Mouse (Mus musculus) heart, adult 2 months (tissue): ENCODE data around the gene Fhl1. TPM values are rescaled to one million over a fixed set of nuclear protein-coding genes. Genes with fewer than 3 reads are reported as not detected.

Experiments
- DNase-seq, 2 experiments: peaks; one replicate each; pipeline ENCODE4 v3.0.0; 2021
- H3K27ac ChIP-seq: fragments of 200-600 bp; 2 replicates; pipeline ENCODE4 v1.8.1; 2022
- H3K27me3 ChIP-seq: fragments of 200-500 bp; 2 replicates; pipeline ENCODE4 v1.6.1; 2012; ENCODE audit warnings: mild to moderate bottlenecking, low read length, inconsistent platforms, mixed read lengths; ENCODE audit not compliant: control insufficient read depth, insufficient read depth
- H3K36me3 ChIP-seq: fragments of 200-500 bp; 2 replicates; pipeline ENCODE4 v1.6.1; 2012; ENCODE audit warnings: low read length, inconsistent platforms; ENCODE audit not compliant: control insufficient read depth, insufficient read depth
- H3K4me1 ChIP-seq: fragments of 200-500 bp; 2 replicates; pipeline ENCODE4 v1.6.1; 2011; ENCODE audit warnings: low read length; ENCODE audit not compliant: control insufficient read depth, insufficient read depth
- H3K4me3 ChIP-seq: fragments of 200-600 bp; 2 replicates; pipeline ENCODE4 v1.8.1; 2022
- H3K79me2 ChIP-seq: fragments of 200-500 bp; replicated peaks from 2 replicates; pipeline ENCODE4 v1.6.1; 2012; ENCODE audit warnings: mild to moderate bottlenecking, inconsistent platforms, low read length, moderate library complexity, mixed read lengths; ENCODE audit not compliant: control insufficient read depth, insufficient read depth
- H3K9ac ChIP-seq: fragments of 200-500 bp; 2 replicates; pipeline ENCODE4 v1.6.1; 2012; ENCODE audit warnings: low read depth, mild to moderate bottlenecking, control low read depth, inconsistent platforms, low read length, mixed read lengths
- CTCF ChIP-seq: fragments of 200-600 bp; IDR thresholded peaks from 2 replicates; pipeline ENCODE4 v1.8.1; 2022; ENCODE audit warnings: antibody characterized with exemption, mild to moderate bottlenecking, moderate library complexity
- EP300 ChIP-seq: fragments of 200-500 bp; IDR thresholded peaks from 2 replicates; pipeline ENCODE4 v1.6.1; 2011; ENCODE audit warnings: low read depth, low read length, control low read depth; ENCODE audit not compliant: insufficient read depth
- POLR2A ChIP-seq: fragments of 200-500 bp; IDR thresholded peaks from 2 replicates; pipeline ENCODE4 v1.6.1; 2011; ENCODE audit warnings: mild to moderate bottlenecking, low read depth, low read length, control low read depth; ENCODE audit not compliant: insufficient read depth
- WGBS: fragments of 180-500 bp; shearing (Covaris S2); methylation state at CpG from one replicate; pipeline ENCODE4 v1.1.7; 2018; 5-methylcytosine and 5-hydroxymethylcytosine counted together
- intact Hi-C: fragments of 180-260 bp; cut with DNase I; formaldehyde crosslinking; loops from one replicate; pipeline ENCODE4 v1.15.1; 2025
- polyA plus RNA-seq: library from polyadenylated mRNA; depleted of rRNA; stranded (reverse); fragments of >200 nt; gene quantifications from 2 replicates; pipeline ENCODE4 v1.2.3, GENCODE M21; 2012
- total RNA-seq, 2 experiments: library from RNA; stranded (reverse); gene quantifications; 2 replicates each; pipeline ENCODE4 v1.2.3; 2021

Gene Fhl1
- total and polyA plus RNA-seq, 3 experiments: 111 to 140 (median 123) TPM

GRCm38 (mm10) chrX:56697199-56697780 lies 34.3 kb upstream of the Fhl1 start:
- no peaks in the 10 kb centered on the region for H3K79me2 ChIP-seq
- no peak overlapping the region for H3K9ac ChIP-seq
- no peak overlapping the region for H3K4me3 ChIP-seq
- no peaks in the 10 kb centered on the region for H3K4me1 ChIP-seq
- H3K27ac ChIP-seq: no peak overlapping the region
- no peak for DNase-seq
- no peak for TF ChIP-seq EP300
- TF ChIP-seq CTCF: no peak
- TF ChIP-seq POLR2A: no peak
- no peaks in the 10 kb centered on the region for H3K27me3 ChIP-seq
- H3K36me3 ChIP-seq: no peaks in the 10 kb centered on the region
- 76% methylated on average over 6 of the region's 6 CpGs for WGBS
- intact Hi-C loops: no loop called here

GRCm38 (mm10) chrX:56697886-56698285 lies 33.7 kb upstream of the Fhl1 start:
- TF ChIP-seq CTCF: no peak
- TF ChIP-seq POLR2A: no peak
- TF ChIP-seq EP300: no peak
- H3K27ac ChIP-seq: no peak overlapping the region
- intact Hi-C loops: no loop called here

GRCm38 (mm10) chrX:56701261-56701660 lies 30.3 kb upstream of the Fhl1 start:
- Histone ChIP-seq H3K4me1 (no peaks in the 10 kb centered on the region), H3K9ac (no peak overlapping the region), H3K79me2 (no peaks in the 10 kb centered on the region), H3K4me3 (no peak overlapping the region), H3K27me3 (no peaks in the 10 kb centered on the region), H3K27ac (no peak overlapping the region), H3K36me3 (no peaks in the 10 kb centered on the region)
- intact Hi-C loops: no loop called here
- WGBS: 79% methylated on average over 3 of the region's 3 CpGs
- TF ChIP-seq POLR2A (no peak), EP300 (no peak), CTCF (no peak)
- no peak for DNase-seq

More at GRCm38 (mm10) chrX:56697886-56698285, 33.7 kb upstream of the Fhl1 start:
- H3K4me1 ChIP-seq: no peaks in the 10 kb centered on the region
- H3K9ac ChIP-seq: no peak overlapping the region
- no peak overlapping the region for H3K4me3 ChIP-seq
- no peaks in the 10 kb centered on the region for H3K36me3 ChIP-seq
- H3K27me3 ChIP-seq: no peaks in the 10 kb centered on the region
- H3K79me2 ChIP-seq: no peaks in the 10 kb centered on the region
- WGBS: 76% methylated on average over 4 of the region's 4 CpGs
- DNase-seq: no peak

- no peak for TF ChIP-seq CTCF
- TF ChIP-seq EP300: no peak
- no peak for TF ChIP-seq POLR2A
- no peak overlapping the region for H3K4me3 ChIP-seq
- 74% methylated on average over 8 of the region's 8 CpGs for WGBS
- no peaks in the 10 kb centered on the region for H3K79me2 ChIP-seq
- H3K4me1 ChIP-seq: no peaks in the 10 kb centered on the region
- intact Hi-C loops: no loop called here
- H3K27me3 ChIP-seq: no peaks in the 10 kb centered on the region
- no peak overlapping the region for H3K27ac ChIP-seq
- H3K9ac ChIP-seq: no peak overlapping the region
- no peak for DNase-seq
- H3K36me3 ChIP-seq: no peaks in the 10 kb centered on the region
Measured at GRCm38 (mm10) chrX:56703965-56704562, 27.5 kb upstream of the Fhl1 start.

GRCm38 (mm10) chrX:56708592-56709370 lies 22.8 kb upstream of the Fhl1 start:
- WGBS: 68% methylated on average over 6 of the region's 6 CpGs
- Histone ChIP-seq H3K4me1 (no peaks in the 10 kb centered on the region), H3K36me3 (no peaks in the 10 kb centered on the region), H3K4me3 (no peak overlapping the region), H3K27me3 (no peaks in the 10 kb centered on the region), H3K27ac (no peak overlapping the region), H3K9ac (no peak overlapping the region), H3K79me2 (no peaks in the 10 kb centered on the region)
- no peak for TF ChIP-seq POLR2A
- TF ChIP-seq EP300: no peak
- intact Hi-C loops: no loop called here
- DNase-seq: no peak

GRCm38 (mm10) chrX:56710522-56710921 lies 21.1 kb upstream of the Fhl1 start:
- Histone ChIP-seq H3K79me2 (no peaks in the 10 kb centered on the region), H3K4me1 (no peaks in the 10 kb centered on the region), H3K36me3 (no peaks in the 10 kb centered on the region), H3K9ac (no peak overlapping the region), H3K27ac (no peak overlapping the region), H3K27me3 (no peaks in the 10 kb centered on the region), H3K4me3 (no peak overlapping the region)
- TF ChIP-seq CTCF: no peak
- no peak for TF ChIP-seq EP300
- TF ChIP-seq POLR2A: no peak
- intact Hi-C loops: no loop called here
- 81% methylated on average over 1 of the region's 1 CpGs for WGBS
- DNase-seq: no peak
